Mouse (Mus musculus): ENCODE measurements around the gene Mroh3.
A peak's percentile ranks its signal among the peaks of the same experiment; 100 is the strongest.

The Mroh3 gene

GRCm38 (mm10) chr1:136212803-136213202, at the start of gene Mroh3:
Mroh3 (minus strand) TSS chr1:136212828.
- DNase-seq (ENCODE audit: low spot score in 2 of 2) = no peak

GRCm38 (mm10) chr1:136260635-136261238, 48.1 kb upstream of the Mroh3 start, which contains the start of gene Gpr25:
Gpr25 (minus strand) TSS chr1:136260873.
- DNase-seq (ENCODE audit: low spot score in 2 of 2) = no peak

- peak; percentile 29 to 41 for DNase-seq (ENCODE audit: low spot score in 2 of 2)
Observed at GRCm38 (mm10) chr1:136259893-136260634, 47.4 kb upstream of the Mroh3 start.

GRCm38 (mm10) chr1:136259543-136259892, 46.9 kb upstream of the Mroh3 start:
- DNase-seq (ENCODE audit: low spot score in 2 of 2) = no peak

- DNase-seq (ENCODE audit: low spot score in 2 of 2) = no peak
Observed at GRCm38 (mm10) chr1:136258495-136258894, 45.9 kb upstream of the Mroh3 start.

GRCm38 (mm10) chr1:136255657-136256056, 43.0 kb upstream of the Mroh3 start:
- no peak for DNase-seq (ENCODE audit: low spot score in 2 of 2)

- DNase-seq (ENCODE audit: low spot score in 2 of 2) = no peak
Observed at GRCm38 (mm10) chr1:136255174-136255573, 42.5 kb upstream of the Mroh3 start.

- DNase-seq (ENCODE audit: low spot score in 2 of 2) = no peak
Observed at GRCm38 (mm10) chr1:136254503-136255065, 42.0 kb upstream of the Mroh3 start.

- DNase-seq (ENCODE audit: low spot score in 2 of 2) = no peak
Observed at GRCm38 (mm10) chr1:136253472-136253871, 40.8 kb upstream of the Mroh3 start.

GRCm38 (mm10) chr1:136249662-136250061, 37.0 kb upstream of the Mroh3 start:
- DNase-seq (ENCODE audit: low spot score in 2 of 2) = no peak

- DNase-seq (ENCODE audit: low spot score in 2 of 2) = no peak
Observed at GRCm38 (mm10) chr1:136247393-136247792, 34.8 kb upstream of the Mroh3 start.

- no peak for DNase-seq (ENCODE audit: low spot score in 2 of 2)
Observed at GRCm38 (mm10) chr1:136244469-136244868, 31.8 kb upstream of the Mroh3 start.

GRCm38 (mm10) chr1:136241801-136242200, 29.2 kb upstream of the Mroh3 start:
- DNase-seq (ENCODE audit: low spot score in 2 of 2) = no peak

- no peak for DNase-seq (ENCODE audit: low spot score in 2 of 2)
Observed at GRCm38 (mm10) chr1:136238495-136238894, 25.9 kb upstream of the Mroh3 start.

GRCm38 (mm10) chr1:136234595-136235092, 22.0 kb upstream of the Mroh3 start:
- DNase-seq (ENCODE audit: low spot score in 2 of 2) = no peak

- no peak for DNase-seq (ENCODE audit: low spot score in 2 of 2)
Observed at GRCm38 (mm10) chr1:136233892-136234594, 21.4 kb upstream of the Mroh3 start, which contains the start of gene Inava. Inava (minus strand) TSS chr1:136234264.

GRCm38 (mm10) chr1:136232986-136233790, 20.6 kb upstream of the Mroh3 start:
- DNase-seq (ENCODE audit: low spot score in 2 of 2) = no peak

GRCm38 (mm10) chr1:136232285-136232926, 19.8 kb upstream of the Mroh3 start:
- DNase-seq (ENCODE audit: low spot score in 2 of 2) = no peak

- no peak for DNase-seq (ENCODE audit: low spot score in 2 of 2)
Observed at GRCm38 (mm10) chr1:136231596-136231995, 19.0 kb upstream of the Mroh3 start.

GRCm38 (mm10) chr1:136230201-136230600, 17.6 kb upstream of the Mroh3 start:
- no peak for DNase-seq (ENCODE audit: low spot score in 2 of 2)

- DNase-seq (ENCODE audit: low spot score in 2 of 2) = no peak
Observed at GRCm38 (mm10) chr1:136229040-136229373, 16.4 kb upstream of the Mroh3 start.
